Mouse (Mus musculus) thymus, adult 2 months (tissue): ENCODE measurements at regions not wholly inside any gene's neighbourhood (a gene's known extent, or its start where the extent isn't known, plus 50 kb on each side); places are given as distances from the start of the nearest gene placed in this dataset.

Experiments
- DNase-seq: peaks from one replicate; pipeline ENCODE4 v3.0.0; 2021
- H3K27ac ChIP-seq: fragments of 200-500 bp; 2 replicates; pipeline ENCODE4 v1.5.1; 2012; ENCODE audit warnings: low read length, control low read depth; ENCODE audit not compliant: control insufficient read depth, insufficient read depth
- H3K27me3 ChIP-seq: fragments of 200-500 bp; 2 replicates; pipeline ENCODE4 v1.6.1; 2012; ENCODE audit warnings: mild to moderate bottlenecking, low read length, moderate library complexity, mixed read lengths; ENCODE audit not compliant: control insufficient read depth, insufficient read depth
- H3K36me3 ChIP-seq: fragments of 200-500 bp; 2 replicates; pipeline ENCODE4 v1.6.1; 2012; ENCODE audit warnings: mild to moderate bottlenecking, low read length, moderate library complexity; ENCODE audit not compliant: control insufficient read depth, insufficient read depth
- H3K4me1 ChIP-seq: fragments of 200-500 bp; replicated peaks from 2 replicates; pipeline ENCODE4 v1.6.1; 2012; ENCODE audit warnings: low read length; ENCODE audit not compliant: control insufficient read depth, insufficient read depth
- H3K4me3 ChIP-seq: fragments of 200-500 bp; 2 replicates; pipeline ENCODE4 v1.5.1; 2012; ENCODE audit warnings: mild to moderate bottlenecking, low read length, control low read depth, moderate library complexity; ENCODE audit not compliant: control insufficient read depth, insufficient read depth
- CTCF ChIP-seq: fragments of 200-500 bp; IDR thresholded peaks from 2 replicates; pipeline ENCODE4 v1.5.1; 2012; ENCODE audit warnings: mild to moderate bottlenecking, control low read depth, low read length, moderate library complexity, borderline replicate concordance; ENCODE audit not compliant: control insufficient read depth, poor library complexity, insufficient read depth; ENCODE audit errors: extremely low read depth
- POLR2A ChIP-seq: fragments of 200-500 bp; IDR thresholded peaks from 2 replicates; pipeline ENCODE4 v1.6.1; 2012; ENCODE audit warnings: mild to moderate bottlenecking, low read length, control low read depth, moderate library complexity; ENCODE audit not compliant: control insufficient read depth, poor library complexity, insufficient read depth; ENCODE audit errors: extremely low read depth
- WGBS: fragments of 180-500 bp; shearing (Covaris S2); methylation state at CpG from one replicate; pipeline ENCODE4 v1.1.7; 2018; 5-methylcytosine and 5-hydroxymethylcytosine counted together

DNA sequence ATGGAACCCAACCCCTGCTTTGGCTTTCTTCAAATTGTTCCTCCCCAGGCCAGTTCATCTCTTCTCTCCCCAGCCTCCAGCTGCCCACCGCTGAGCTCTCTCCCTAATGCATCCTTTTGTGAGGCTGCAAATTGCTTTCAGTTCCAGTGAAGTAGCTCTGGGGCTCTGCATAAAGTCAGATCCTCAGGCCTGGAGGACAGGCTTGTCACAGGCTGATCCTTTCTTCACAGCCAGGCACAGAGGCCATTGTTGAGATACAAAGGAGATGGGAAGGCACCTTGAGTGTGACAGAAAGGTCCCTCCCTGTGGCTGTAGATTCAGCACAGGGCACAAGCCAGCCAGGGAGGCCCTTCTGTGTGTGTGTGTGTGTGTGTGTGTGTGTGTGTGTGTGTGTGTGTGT lies 135.9 kb downstream of the Matn1 start:
- WGBS, result 53% methylated on average over 1 of the region's 1 CpGs
- no peak for DNase-seq
- no peaks in the 10 kb centered on the region for H3K36me3 ChIP-seq
- H3K27me3 ChIP-seq, result no peaks in the 10 kb centered on the region
- TF ChIP-seq CTCF, result no peak
- no peak for TF ChIP-seq POLR2A
- H3K27ac ChIP-seq, result no peak overlapping the region
- no peaks in the 10 kb centered on the region for H3K4me1 ChIP-seq
- H3K4me3 ChIP-seq, result no peak overlapping the region

DNA sequence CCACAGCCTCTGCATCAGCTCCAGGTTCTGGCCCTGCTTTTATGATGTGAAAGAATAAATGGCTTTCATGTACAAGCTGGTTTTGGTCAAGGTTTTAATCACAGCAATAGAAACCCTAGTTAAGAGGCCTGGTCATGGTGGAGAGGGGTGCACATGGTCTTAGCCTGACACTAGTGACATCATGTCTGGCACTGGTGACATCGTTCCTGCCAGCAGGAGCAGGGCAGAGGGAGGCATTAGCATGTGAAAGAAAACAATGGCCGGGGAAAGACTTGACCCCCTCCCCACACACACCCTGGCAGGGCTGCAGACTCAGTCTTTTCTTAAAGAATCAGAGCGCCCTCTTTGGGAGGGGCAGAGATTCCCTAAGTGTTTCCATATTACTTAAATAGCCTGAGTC lies 139.2 kb downstream of the Matn1 start:
- Histone ChIP-seq H3K4me3 (no peak overlapping the region), H3K27ac (no peak overlapping the region), H3K27me3 (no peaks in the 10 kb centered on the region), H3K4me1 (no peaks in the 10 kb centered on the region), H3K36me3 (no peaks in the 10 kb centered on the region)
- TF ChIP-seq POLR2A (no peak), CTCF (no peak)
- no peak for DNase-seq
- WGBS, result 77% methylated on average over 3 of the region's 3 CpGs

DNA sequence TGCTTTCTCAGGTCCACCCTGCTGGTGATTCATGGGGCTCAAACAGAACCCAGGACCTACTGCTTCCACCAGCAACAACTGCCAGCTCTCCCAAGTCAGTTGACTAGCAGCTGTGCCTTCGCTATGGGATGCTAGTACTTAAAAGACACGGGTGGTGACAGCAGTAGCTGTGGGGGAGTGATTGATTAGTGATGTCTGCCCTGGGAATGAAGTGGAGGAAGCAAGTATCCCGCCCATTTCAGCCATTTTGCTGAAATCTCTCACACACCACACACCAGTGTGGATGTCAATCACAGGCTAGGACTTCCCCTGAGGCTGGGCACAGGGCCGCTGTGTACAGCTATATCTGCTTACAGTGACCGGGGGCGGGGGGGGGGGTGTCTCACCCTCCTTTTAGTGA lies 153.2 kb downstream of the Matn1 start:
- TF ChIP-seq POLR2A (no peak), CTCF (no peak)
- H3K36me3 ChIP-seq, result no peaks in the 10 kb centered on the region
- 63% methylated on average over 6 of the region's 6 CpGs for WGBS
- no peaks in the 10 kb centered on the region for H3K27me3 ChIP-seq
- no peak for DNase-seq
- H3K4me3 ChIP-seq, result no peak overlapping the region
- H3K4me1 ChIP-seq, result no peaks in the 10 kb centered on the region
- H3K27ac ChIP-seq, result no peak overlapping the region

DNA sequence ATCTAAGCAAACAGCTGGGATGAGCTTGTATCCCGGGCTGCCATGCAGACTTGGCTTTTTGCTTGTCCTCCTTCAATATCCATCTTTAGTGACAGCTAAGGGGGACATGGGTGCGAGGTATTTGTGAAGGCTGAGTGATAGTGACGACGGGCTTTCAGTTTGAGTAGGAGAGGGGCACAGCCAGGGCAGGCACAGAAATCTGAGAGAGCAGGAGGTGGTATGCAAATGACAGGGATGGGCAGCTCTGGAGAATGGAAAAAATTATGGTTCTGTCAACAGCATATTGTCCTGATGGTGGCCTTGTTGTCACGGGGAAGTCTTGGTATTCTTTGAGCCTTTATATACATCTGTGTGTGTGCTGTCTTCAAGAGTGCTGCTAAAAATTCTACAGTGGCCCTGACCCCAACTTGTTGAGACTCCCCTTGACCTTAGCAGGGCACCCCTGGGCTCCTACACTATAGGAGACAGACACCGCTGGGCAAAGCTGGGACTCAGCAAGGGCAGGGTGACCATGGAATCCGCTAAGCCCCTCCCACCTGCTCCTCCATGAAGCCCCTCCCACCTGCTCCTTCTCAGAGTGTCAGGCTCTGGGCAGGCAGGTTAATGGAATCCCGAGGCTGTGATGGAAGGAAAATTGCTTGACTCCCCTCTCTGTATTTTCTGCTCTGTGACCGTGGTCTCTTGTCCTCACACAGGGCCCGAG lies 156.1 kb downstream of the Matn1 start:
- WGBS, result 65% methylated on average over 10 of the region's 10 CpGs
- TF ChIP-seq CTCF (no peak), POLR2A (no peak)
- H3K27me3 ChIP-seq, result no peaks in the 10 kb centered on the region
- H3K4me3 ChIP-seq, result no peak overlapping the region
- H3K4me1 ChIP-seq, result no peaks in the 10 kb centered on the region
- DNase-seq, result no peak
- no peaks in the 10 kb centered on the region for H3K36me3 ChIP-seq
- no peak overlapping the region for H3K27ac ChIP-seq

DNA sequence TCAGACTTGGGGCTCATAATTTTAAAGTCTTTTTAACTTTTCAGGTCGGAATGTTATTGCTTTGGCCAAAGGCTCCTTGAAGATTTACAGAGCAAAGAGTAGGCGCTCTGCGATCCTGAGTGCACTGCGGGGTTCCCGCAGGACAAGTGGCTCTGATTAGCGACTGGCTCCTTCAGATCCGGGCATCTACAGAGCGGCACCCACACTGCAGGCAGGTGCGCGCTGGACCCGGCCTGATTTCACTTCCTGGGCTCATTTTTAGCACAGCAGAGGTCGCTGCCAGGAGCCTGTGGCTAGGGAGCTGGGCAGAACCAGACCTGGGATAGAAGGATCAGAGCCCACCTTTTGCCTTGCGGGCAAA lies 156.6 kb downstream of the Matn1 start:
- no peak for DNase-seq
- TF ChIP-seq CTCF (no peak), POLR2A (no peak)
- no peak overlapping the region for H3K27ac ChIP-seq
- 34% methylated on average over 13 of the region's 13 CpGs for WGBS
- no peaks in the 10 kb centered on the region for H3K27me3 ChIP-seq
- H3K4me1 ChIP-seq, result no peaks in the 10 kb centered on the region
- H3K4me3 ChIP-seq, result no peak overlapping the region
- no peaks in the 10 kb centered on the region for H3K36me3 ChIP-seq

DNA sequence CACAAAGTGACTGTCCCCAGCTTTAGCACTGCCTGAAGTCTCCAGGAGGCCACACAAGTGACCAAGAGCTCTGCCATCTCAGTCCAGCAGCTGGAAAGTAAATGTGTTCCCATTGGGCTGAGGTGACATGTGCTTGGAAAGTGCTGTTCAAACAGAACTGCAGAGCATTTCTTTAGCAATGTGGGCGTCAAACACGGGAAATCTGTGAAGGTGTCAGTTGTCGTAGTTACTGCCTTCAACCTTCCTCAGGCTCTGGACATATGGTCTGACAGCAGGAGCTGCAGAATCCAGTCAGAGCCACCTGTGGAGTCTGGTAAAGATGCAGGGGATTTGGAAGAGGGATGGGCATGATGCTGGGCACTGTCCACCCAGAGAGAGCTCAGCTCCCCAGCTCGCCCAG lies 158.0 kb downstream of the Matn1 start:
- DNase-seq, result no peak
- Histone ChIP-seq H3K4me3 (no peak overlapping the region), H3K36me3 (no peaks in the 10 kb centered on the region), H3K27ac (no peak overlapping the region), H3K27me3 (no peaks in the 10 kb centered on the region), H3K4me1 (no peaks in the 10 kb centered on the region)
- no peak for TF ChIP-seq POLR2A
- no peak for TF ChIP-seq CTCF
- WGBS, result 77% methylated on average over 4 of the region's 4 CpGs

DNA sequence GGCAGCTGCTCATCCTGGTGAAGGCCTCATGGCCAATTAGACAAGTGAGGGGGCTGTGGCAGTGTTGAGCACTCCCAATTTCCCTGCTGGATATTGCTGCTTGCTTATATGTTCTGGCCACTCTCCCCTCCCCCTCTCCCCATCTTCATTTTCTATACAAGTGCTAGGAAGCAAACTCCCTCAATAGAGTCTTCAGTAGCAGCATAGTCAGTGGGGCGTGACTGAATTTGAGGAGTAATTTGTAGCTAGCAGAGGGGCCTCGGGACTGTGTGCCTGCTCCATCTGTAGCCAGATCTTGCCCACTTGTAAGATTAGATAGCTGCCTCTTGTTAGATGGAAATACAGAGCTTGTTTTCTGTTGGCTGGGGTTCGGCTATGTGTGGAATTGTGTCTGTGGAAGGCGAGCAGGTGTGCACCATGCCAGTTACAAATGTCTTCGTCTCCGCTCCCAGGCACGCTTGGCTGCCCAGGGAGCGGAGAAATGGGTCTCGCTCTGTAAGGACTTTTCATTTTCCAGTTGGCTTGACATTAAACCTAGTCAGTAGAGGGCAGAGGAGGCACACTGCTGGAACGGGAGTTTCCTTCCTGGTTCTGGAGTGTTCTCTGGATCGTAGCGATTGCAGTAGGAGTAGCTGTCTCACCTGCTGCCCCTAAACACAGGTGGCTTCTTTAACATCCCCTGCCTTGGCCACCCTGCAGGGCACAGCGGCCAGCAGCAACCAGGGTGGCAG lies 163.1 kb downstream of the Matn1 start:
- Histone ChIP-seq H3K4me3 (no peak overlapping the region), H3K36me3 (no peaks in the 10 kb centered on the region), H3K4me1 (no peaks in the 10 kb centered on the region), H3K27ac (no peak overlapping the region), H3K27me3 (no peaks in the 10 kb centered on the region)
- no peak for DNase-seq
- no peak for TF ChIP-seq POLR2A
- TF ChIP-seq CTCF, result no peak
- 87% methylated on average over 13 of the region's 13 CpGs for WGBS
